Mouse (Mus musculus) 3T3-L1 (cell line): ENCODE data around the gene Zmpste24.

Source experiments
- DNase-seq: peaks from one replicate; pipeline ENCODE4 v3.0.0-alpha.2; 2015; ENCODE audit warnings: low read depth, low spot score

Zmpste24 gene

DNA sequence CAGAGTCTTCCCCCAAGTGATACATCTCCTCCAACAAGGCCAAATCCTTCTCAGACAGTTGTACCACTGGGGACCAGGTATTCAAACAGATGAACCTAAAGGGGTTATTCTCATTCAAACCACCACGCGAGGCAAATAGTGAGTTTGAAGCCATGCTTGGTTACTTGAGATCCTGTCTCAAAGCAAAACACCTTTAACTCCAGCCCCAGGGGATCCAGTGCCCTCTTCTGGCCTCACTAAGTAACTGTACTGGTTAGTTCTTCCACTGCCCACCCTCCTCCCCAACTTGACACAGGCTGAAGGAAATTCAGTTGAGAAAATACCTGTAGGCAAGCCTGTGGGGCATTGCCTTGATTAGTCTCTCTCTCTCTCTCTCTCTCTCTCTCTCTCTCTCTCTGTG is 65.0 kb downstream of the Zmpste24 start:
- peak; percentile 44 for DNase-seq

DNA sequence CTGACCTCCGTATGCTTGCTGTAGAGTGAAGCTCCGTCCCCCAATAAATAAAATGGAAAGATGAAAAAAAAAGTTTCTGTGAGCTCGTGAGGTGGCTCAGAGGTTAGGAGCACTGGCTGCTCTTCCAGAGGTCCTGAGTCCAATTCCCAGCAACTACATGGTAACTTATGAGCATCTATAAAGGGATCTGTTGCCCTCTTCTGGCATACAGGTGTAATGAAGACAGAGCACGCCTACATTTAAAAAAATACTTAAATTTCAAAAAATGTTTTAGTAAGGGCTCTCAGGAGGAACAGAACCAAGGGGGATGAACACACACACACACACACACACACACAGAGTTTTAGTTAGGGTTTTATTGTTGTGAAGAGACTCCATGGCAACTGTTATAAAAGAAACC is 66.6 kb downstream of the Zmpste24 start:
- DNase-seq = peak; percentile 57

DNA sequence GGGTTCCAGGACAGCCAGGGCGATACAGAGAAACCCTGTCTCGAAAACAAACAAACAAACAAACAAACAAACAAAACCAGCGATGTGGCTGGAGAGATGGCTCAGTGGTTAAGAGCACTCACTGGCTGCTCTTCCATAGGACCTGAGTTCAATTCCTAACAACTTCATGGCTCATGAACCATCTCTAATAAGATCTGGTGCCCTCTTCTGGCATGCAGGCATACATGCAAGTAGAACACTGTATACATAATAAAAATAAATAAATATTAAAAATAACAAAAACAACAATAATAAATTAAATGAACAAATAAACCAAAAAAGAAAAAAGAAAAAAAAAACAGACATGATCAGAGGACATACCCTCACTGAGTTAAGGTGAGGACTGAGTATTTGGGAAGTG is 68.4 kb downstream of the Zmpste24 start:
- no peak for DNase-seq

DNA sequence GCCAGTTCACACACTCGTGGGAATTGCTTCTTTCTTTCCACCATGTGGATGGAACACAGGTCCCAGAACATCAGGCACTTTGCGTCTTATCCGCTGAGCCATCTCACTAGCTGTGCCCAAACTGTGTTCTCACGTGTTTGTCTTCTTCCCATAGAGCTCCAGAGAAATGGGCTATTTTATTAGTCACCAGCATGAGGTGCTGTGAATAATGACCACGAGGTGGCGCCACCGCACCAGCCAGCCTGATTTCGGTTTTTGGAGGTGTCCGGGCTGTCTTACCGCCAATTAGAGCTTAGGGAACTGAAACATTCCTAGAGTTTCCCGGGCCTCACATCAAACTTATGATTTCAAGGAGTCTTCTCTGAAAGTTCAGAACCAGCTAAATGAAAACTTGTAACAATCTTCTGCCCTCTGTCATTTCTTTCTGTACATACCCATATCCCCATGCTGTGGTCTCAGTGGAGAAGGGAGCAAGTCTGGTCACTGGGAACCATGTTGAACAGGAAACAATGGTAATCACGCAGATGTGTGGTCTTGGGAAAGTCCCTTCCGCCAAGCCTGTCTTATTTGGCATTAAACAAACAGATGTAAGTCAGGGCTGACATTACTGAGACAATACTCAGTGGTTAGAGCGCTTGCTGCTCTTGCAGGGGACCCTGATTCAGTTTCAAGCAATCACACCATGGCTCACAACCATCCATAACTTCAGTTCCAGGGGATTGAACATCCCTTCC is 69.2 kb downstream of the Zmpste24 start:
- DNase-seq = peak; percentile 55

DNA sequence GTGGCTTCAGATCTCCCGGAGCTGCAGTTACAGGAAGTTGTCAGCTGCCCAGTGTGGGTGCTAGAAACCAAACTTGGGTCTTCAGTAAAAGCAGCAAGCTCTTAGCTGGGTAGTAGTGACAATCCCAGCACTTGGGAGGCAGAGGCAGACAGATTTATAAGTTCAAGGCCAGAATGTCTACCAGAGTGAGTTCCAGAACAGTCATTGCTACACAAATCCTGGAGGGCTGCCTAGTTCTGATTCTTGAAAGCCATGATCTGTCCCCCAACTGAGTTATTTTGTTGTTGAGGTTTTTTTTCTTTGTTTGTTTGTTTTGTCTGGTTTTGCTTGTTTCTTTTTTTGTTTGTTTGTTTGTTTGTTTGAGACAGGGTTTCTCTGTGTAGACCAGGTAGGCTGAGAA is 69.9 kb downstream of the Zmpste24 start:
- DNase-seq = no peak

DNA sequence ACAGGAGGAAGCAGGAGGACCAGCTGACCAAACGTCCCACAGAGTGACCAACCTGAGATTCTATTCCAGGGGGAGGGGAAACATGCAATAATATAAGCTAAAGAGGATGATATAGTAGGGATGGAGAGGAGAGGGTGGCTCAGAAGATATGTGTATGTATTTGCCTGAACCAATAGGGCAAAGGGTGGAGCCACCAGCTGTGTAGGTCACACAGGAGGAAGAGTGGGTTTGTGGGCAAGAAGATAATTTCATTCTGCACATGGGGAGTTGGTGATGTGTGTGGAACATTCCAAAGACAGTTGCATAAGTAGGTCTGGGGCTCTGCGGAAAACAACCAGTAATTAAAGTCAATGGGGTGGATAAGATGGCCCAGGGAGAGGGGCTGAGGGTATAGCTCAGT is 72.4 kb downstream of the Zmpste24 start:
- no peak for DNase-seq

DNA sequence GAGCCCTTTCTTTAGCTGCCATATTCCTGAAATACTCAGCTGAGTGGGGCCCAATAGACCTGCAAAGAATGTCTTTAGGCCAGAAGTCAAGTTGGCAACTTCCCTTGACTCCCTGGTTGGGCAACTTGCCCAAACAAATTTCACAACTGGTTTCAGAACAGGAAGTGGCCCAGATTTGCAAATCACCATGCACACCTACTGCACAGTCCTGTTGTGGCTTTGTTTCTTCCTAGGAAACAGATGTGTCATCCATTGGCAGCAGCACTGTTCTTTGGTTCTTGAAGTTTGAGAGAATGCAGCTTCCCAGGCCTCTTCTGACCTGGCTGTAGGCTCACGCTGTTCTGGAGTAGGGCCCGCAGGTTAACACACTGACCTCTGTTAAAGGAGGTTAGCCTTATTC is 74.1 kb downstream of the Zmpste24 start:
- peak; percentile 90 for DNase-seq

DNA sequence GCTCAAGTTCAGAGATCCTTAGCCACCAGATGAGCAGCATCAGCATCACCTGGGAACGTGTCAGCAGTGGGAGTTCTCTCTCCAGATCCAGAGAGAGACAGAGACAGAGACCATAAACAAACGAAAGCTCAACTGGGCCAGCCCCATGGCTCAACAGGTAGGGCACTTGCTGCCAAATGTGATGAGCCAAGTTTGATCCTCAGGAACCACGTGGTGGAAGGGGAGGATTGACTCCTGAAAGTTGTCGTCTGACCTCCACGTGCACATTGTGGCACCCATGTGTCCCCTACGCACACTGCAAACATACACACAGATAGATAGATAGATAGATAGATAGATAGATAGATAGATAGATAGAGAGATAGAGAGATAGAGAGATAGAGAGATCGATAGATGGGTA is 74.6 kb downstream of the Zmpste24 start:
- no peak for DNase-seq

DNA sequence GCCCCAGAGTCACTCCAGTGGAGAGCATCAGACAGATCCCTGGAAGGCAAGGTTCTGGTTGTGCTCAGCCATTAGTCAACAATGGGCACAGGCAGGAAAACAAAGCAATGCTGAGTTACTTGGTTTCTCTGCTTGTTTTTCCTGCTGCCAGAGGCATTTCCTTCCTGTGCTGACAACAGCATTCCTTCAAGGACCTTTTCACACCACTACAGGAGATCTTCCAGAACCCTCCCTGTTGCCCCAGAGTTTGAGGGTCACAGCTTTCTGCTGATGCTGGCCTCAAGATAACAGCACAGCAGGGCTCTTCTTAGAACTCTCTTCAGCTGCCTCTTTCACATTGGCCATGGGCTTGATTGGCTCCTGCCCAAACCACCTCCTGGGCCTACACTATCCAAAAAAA is 76.1 kb downstream of the Zmpste24 start:
- DNase-seq = peak; percentile 52

DNA sequence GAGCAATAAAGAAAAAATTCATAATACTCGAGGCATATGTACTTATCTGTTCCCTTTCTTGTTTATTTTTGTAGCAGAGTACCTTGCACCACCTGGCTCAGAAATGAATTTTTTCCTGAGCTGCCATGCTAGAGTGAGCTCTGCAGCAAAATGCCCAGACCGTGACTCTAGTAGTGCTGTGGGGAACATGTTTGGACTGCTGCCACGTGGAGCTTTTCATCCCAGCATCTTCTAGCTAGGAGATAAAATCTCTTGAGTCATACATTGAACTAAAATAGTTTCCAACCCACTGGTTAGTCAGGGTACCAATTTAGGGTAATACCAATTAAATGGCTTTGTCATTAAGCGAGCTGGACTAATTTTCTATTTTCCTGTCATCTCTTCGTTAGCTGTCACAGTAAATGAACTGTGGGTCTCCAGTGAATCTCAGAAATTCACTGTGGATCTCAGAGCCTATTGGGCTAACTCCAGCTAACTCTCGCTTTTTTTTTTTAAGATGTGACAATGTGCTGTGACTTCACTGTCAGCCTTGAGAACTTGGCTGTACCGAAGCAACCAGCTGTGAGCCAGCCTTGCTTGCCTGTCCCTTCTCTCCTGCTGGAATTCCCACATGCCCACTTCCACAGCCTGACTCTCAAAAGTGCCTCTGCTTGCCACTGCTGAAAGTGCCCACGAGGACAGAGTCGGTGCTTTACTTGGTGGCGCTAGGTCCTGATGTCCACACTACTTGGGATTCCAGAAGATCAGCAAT is 77.8 kb downstream of the Zmpste24 start:
- peak; percentile 78 for DNase-seq

DNA sequence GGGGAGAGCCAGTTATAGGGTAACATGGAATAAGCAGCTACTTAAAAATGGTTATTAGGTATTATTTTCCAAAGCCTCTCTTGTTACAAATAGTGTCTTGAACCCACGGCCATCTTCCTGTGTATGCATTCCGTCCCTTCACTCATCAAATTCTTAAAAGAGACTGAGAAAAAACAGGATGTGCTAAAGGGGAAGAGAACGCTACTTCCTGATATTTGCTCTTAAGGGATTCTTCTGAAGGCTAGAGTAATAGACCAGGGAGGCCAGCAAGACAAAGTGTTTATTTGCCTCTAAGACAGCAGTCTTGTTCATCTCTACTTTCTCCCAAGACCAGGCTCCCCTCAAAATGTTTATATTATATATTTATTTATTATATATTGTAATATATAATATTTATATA is 79.8 kb downstream of the Zmpste24 start:
- no peak for DNase-seq

DNA sequence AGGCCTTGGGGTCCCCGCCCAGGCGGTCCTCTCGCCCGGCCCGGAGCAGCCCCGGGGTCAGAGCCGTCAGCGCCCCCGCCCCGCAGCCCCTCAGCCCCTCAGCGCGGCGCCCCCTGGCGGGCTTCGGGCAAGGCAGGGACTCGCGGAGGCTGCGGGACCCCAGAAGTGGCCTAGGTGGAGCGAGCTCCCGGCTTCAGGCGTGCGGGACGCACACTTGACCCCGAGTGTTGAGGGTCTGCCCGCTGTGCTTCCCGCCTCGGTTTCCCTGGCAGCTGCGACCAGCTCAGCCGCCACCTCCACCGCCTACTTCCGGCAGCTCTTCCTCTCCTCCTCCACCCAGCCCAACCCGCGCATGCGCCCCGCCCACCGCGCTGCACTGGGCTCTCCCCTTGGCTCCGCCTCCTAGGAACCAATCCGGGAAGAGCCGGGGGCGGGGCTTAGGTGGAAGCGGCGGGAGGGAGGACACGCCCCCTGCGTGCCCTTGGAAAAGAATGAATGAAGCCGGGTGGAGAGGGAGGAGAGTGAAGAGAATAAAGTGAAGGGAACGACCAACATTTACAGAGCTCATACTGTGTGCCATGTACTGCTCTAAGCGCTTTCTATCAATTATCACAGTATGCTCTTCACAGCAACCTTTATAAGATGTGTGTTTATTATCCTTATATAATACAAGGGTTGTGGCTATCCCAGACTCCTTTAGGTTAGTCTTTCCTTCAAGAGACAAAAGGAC is 80.9 kb downstream of the Zmpste24 start, which contains the start of gene Smap2:
Gene Smap2, minus strand, starts transcription at position 320 of the 730 bp plus-strand sequence.
- DNase-seq = peak; percentile 96

DNA sequence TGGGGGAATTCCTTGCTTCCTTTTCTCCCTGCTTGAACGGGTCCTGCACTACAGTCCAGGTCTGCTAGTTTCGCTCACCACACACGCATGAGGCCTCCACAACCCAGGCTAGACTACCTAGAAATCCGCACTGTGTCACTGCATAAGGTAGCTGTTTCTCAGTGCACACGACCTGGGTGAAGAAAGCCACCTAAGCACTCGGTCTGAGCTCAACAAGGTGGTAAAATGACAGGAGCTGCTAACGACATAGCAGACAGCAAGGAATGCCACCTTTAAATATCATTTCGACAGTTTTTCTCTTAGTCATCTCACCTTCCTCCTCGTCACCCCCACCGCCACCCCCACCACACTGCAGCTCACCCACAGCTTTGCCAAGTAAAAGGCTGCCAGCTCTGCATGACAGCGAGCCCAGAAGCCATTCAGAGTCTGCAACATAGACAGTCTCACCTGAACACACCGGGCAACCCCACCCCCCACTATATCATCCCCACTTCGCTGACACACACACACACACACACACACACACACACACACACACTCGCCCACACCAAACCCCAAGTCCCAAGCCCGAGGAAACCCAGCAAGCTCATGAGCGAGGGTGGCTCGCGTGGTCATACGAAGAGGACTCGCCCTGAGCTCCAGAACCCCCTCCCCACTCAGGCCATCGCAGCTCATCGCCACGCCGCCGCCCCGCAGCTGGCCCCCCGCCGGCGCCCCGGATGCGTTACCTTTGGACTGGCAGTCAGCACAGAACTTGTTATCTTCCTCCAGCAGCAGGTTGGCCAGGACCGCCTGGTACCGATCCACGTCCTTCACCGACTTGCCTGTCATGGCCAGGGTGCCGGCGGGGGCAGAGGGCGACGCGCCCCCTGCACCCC is 81.8 kb downstream of the Zmpste24 start:
- no peak for DNase-seq

DNA sequence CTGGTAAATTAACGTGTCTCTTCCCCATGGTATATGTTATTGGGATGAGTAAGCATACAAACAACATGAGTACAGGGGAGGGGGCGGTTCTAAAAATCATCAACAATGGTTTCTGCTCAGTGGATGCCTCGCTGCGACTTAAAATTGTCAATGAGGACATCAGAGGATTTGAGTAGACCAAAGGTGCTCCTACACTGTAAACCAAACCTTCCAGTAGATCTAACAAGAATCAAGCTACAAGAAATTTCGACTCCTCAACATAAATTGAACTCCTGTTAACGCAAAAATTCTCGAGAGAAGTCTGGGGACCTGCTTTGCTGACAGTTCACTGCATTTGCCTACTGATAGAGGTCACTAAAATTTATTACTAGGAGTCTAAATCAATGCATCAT is 82.8 kb downstream of the Zmpste24 start:
- no peak for DNase-seq

DNA sequence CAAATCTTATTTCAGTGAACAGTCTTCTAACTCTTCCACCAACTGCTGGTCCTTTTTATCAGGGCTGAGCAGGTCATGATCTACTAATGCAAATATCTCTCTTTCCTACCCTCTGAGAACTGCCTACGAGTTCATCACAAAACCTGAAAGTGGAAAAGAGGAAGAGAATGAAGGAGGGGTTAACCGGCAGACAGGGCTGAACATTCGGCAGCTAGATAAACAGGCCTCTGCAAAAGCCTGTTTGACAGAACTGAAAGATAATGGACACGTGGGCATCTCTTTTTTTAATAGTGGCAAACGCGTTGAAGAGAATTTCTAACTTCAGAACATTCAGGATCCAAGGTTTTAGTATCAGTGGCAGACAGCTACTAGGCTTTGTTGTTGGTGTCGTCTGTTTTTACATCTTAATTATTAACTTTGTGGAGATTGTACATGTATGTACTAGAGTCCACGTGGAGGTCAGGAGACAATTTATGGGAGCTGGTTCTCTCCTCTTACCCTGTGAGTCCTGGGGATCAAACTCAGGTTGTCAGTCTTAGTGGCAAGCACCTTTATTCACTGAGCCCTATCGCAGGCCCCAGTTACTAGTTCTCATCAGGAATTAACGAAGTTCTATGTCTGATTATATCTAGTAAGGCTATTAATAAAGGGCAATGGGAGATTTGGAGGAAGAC is 83.3 kb downstream of the Zmpste24 start:
- DNase-seq = no peak

DNA sequence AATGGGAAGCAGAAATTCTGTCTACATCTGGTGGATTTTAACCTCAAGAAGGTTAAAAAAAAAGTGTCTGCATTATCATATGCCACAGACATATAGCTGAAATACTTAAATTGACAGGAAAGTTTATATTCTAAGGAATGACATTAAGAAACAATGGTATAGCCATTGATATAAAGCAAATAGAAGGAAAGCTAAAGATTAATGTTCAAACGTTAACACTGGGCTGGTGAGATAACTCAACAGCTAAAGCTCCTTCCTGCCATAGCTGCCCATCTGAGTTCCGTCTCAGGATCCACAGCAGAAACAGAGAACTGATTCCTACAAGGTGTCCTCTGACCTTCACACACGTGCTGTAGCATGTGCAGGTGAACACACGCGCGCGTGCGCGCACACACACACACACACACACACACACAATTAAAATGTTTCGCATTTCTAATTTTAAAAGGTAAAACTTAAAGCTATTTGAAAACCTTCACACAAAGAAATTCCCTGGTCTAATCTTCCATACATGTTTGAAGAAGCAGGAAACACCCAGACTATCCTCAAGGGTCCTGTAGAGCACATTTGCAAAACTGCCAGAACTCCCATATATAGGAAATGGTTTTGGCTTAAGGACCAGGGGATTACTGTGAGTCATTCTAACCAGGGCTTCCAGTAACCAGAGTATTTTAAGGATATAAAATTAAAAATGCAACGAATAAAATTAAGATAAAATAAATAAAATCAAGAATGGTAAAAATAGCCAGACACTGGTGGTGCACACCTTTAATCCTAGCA is 87.1 kb downstream of the Zmpste24 start:
- DNase-seq = peak; percentile 73
